Mouse (Mus musculus) left cerebral cortex, adult 2 months (tissue): ENCODE data around the gene Cd163l1. TPM values are rescaled to one million over a fixed set of nuclear protein-coding genes. Genes with fewer than 3 reads are reported as not detected.

ENCODE experiments used
- DNase-seq, 2 experiments: peaks; one replicate each; pipeline ENCODE4 v3.0.0; 2021 to 2022; ENCODE audit warnings: low spot score in 2 of 2, mixed read lengths in 1 of 2; ENCODE audit errors: extremely low spot score in 1 of 2
- H3K27ac ChIP-seq: fragments of 200-600 bp; 2 replicates; pipeline ENCODE4 v1.8.1; 2022
- H3K4me3 ChIP-seq: fragments of 200-600 bp; 2 replicates; pipeline ENCODE4 v1.8.1; 2022
- CTCF ChIP-seq: fragments of 200-600 bp; IDR thresholded peaks from 2 replicates; pipeline ENCODE4 v1.8.1; 2022; ENCODE audit warnings: antibody characterized with exemption, mild to moderate bottlenecking, moderate library complexity
- intact Hi-C: fragments of 180-260 bp; cut with DNase I; formaldehyde crosslinking; loops from one replicate; pipeline ENCODE4 v1.15.1; 2025
- total RNA-seq, 2 experiments: library from RNA; stranded (reverse); gene quantifications; 2 replicates each; pipeline ENCODE4 v1.2.3; 2021

Gene Cd163l1
- total RNA-seq, 2 experiments from 2014 or later: 0.14 TPM; not detected in 1

GRCm38 (mm10) chr7:140231026-140231425, 13.0 kb downstream of the Cd163l1 start:
- intact Hi-C loops: no loop called here
- no peak for DNase-seq
- H3K27ac ChIP-seq: no peak overlapping the region
- TF ChIP-seq CTCF: no peak
- H3K4me3 ChIP-seq: no peak overlapping the region

GRCm38 (mm10) chr7:140233696-140234095, 15.6 kb downstream of the Cd163l1 start:
- Histone ChIP-seq H3K27ac (no peak overlapping the region), H3K4me3 (no peak overlapping the region)
- no peak for TF ChIP-seq CTCF
- no peak for DNase-seq
- intact Hi-C loops: no loop called here

- intact Hi-C loops: no loop called here
- TF ChIP-seq CTCF: no peak
- DNase-seq: no peak
- Histone ChIP-seq H3K4me3 (no peak within 1 kb of the TSS), H3K27ac (no peak within 1 kb of the TSS)
Measured at GRCm38 (mm10) chr7:140247216-140247615, 29.1 kb downstream of the Cd163l1 start, which contains the start of gene 5830411N06Rik. Gene 5830411N06Rik (plus strand): TSS chr7:140247284.

- intact Hi-C loops: no loop called here
- no peak for DNase-seq
- H3K27ac ChIP-seq: no peak overlapping the region
- TF ChIP-seq CTCF: no peak
- no peak overlapping the region for H3K4me3 ChIP-seq
Measured at GRCm38 (mm10) chr7:140253780-140254299, 35.8 kb downstream of the Cd163l1 start.

Other genes starting within 250 kb of the Cd163l1 start
- 1 to 10 TPM; 1.0 to 2.2 TPM for gene 6430531B16Rik, start 239.5 kb upstream of the Cd163l1 start, total RNA-seq
- 1 to 10 TPM; 3.1 to 3.9 TPM for gene Adam8, start 225.7 kb upstream of the Cd163l1 start, total RNA-seq
- gene Zfp511, start 181.9 kb upstream of the Cd163l1 start, total RNA-seq: 10 to 100 TPM; 25.8 to 26.0 TPM
- gene Tubgcp2, start 181.6 kb upstream of the Cd163l1 start, total RNA-seq: 10 to 100 TPM; 34.4 to 35.0 TPM
- not detected for gene Msx3, start 169.2 kb upstream of the Cd163l1 start, total RNA-seq
- 100 to 1,000 TPM; 181 to 198 TPM for gene Caly, start 135.7 kb upstream of the Cd163l1 start, total RNA-seq
- gene Prap1, start 124.9 kb upstream of the Cd163l1 start, total RNA-seq: not detected
- 10 to 100 TPM; 51.9 to 52.7 TPM for gene Fuom, start 115.8 kb upstream of the Cd163l1 start, total RNA-seq
- gene Paox, start 102.5 kb upstream of the Cd163l1 start, total RNA-seq: 1 to 10 TPM; 4.1 to 5.5 TPM
- 10 to 100 TPM; 51.6 to 52.6 TPM for gene Echs1, start 101.8 kb upstream of the Cd163l1 start, total RNA-seq
- 10 to 100 TPM; 21.0 to 21.5 TPM for gene Mtg1, start 80.7 kb upstream of the Cd163l1 start, total RNA-seq
- 100 to 1,000 TPM; 135 to 144 TPM for gene Sprn, start 63.4 kb upstream of the Cd163l1 start, total RNA-seq
- gene Olfr522, start 53.5 kb upstream of the Cd163l1 start, total RNA-seq: not detected
- gene Olfr523, start 45.0 kb upstream of the Cd163l1 start, total RNA-seq: under 1 TPM; 0.12 to 0.14 TPM
- gene Olfr524, start 12.3 kb upstream of the Cd163l1 start, total RNA-seq: not detected
- gene 5830411N06Rik, start 29.0 kb downstream of the Cd163l1 start, total RNA-seq: under 1 TPM in 1 of 2 experiments, not detected in 1; 0.11 TPM
- not detected for gene Olfr525, start 102.6 kb downstream of the Cd163l1 start, total RNA-seq
- gene Olfr527, start 115.8 kb downstream of the Cd163l1 start, total RNA-seq: not detected
- not detected for gene Olfr60, start 143.4 kb downstream of the Cd163l1 start, total RNA-seq
- not detected for gene Olfr530, start 158.1 kb downstream of the Cd163l1 start, total RNA-seq
- not detected for gene Olfr531, start 184.7 kb downstream of the Cd163l1 start, total RNA-seq
- not detected for gene Olfr532, start 203.4 kb downstream of the Cd163l1 start, total RNA-seq
- gene Olfr533, start 245.1 kb downstream of the Cd163l1 start, total RNA-seq: not detected